Mouse (Mus musculus): Measurements from ENCODE around the gene Syngr1.

Syngr1 gene

GRCm38 (mm10) chr15:80145397-80145796 lies 54.3 kb downstream of the Syngr1 start:
- CTCF ChIA-PET, result no interaction called here

GRCm38 (mm10) chr15:80146153-80146552 lies 55.0 kb downstream of the Syngr1 start:
- CTCF ChIA-PET, result no interaction called here

GRCm38 (mm10) chr15:80147090-80147489 lies 56.0 kb downstream of the Syngr1 start:
- CTCF ChIA-PET, result no interaction called here

- CTCF ChIA-PET, result no interaction called here
These were observed 56.4 kb downstream of the Syngr1 start for GRCm38 (mm10) chr15:80147511-80147910.

- CTCF ChIA-PET, result interaction anchor here (0.7 kb wide), 1 partner anchor 67 kb away, joined by 4 read pairs; no protein-coding TSS in a partner anchor
These were observed 57.4 kb downstream of the Syngr1 start for GRCm38 (mm10) chr15:80148565-80148964.

- CTCF ChIA-PET, result no interaction called here
These were observed 58.4 kb downstream of the Syngr1 start for GRCm38 (mm10) chr15:80149517-80149916.

GRCm38 (mm10) chr15:80152663-80153062 lies 61.5 kb downstream of the Syngr1 start:
- CTCF ChIA-PET, result interaction anchor here (0.6 to 0.8 kb wide), 2 partner anchors 22 to 32 kb away, joined by 3 to 5 read pairs; no protein-coding TSS in a partner anchor

GRCm38 (mm10) chr15:80153757-80154156 lies 62.6 kb downstream of the Syngr1 start:
- CTCF ChIA-PET, result no interaction called here

- CTCF ChIA-PET, result no interaction called here
These were observed 64.6 kb downstream of the Syngr1 start for GRCm38 (mm10) chr15:80155707-80156106.

GRCm38 (mm10) chr15:80157197-80157943 lies 66.2 kb downstream of the Syngr1 start:
- CTCF ChIA-PET, result no interaction called here

GRCm38 (mm10) chr15:80158001-80158706 lies 67.0 kb downstream of the Syngr1 start:
- CTCF ChIA-PET, result interaction anchor here (0.6 kb wide), 1 partner anchor 606 kb away, joined by 3 read pairs; no protein-coding TSS in a partner anchor

GRCm38 (mm10) chr15:80158707-80159090 lies 67.6 kb downstream of the Syngr1 start:
- CTCF ChIA-PET, result interaction anchor here (0.6 kb wide), 1 partner anchor 606 kb away, joined by 3 read pairs; no protein-coding TSS in a partner anchor

- CTCF ChIA-PET, result no interaction called here
These were observed 68.3 kb downstream of the Syngr1 start for GRCm38 (mm10) chr15:80159286-80159901.

- CTCF ChIA-PET, result no interaction called here
These were observed 69.1 kb downstream of the Syngr1 start for GRCm38 (mm10) chr15:80160223-80160622.

GRCm38 (mm10) chr15:80160726-80161125 lies 69.6 kb downstream of the Syngr1 start:
- CTCF ChIA-PET, result no interaction called here

GRCm38 (mm10) chr15:80161199-80161598 lies 70.1 kb downstream of the Syngr1 start:
- CTCF ChIA-PET, result no interaction called here

- CTCF ChIA-PET, result no interaction called here
These were observed 71.3 kb downstream of the Syngr1 start for GRCm38 (mm10) chr15:80162401-80162964.

GRCm38 (mm10) chr15:80163274-80163673 lies 72.1 kb downstream of the Syngr1 start:
- CTCF ChIA-PET, result no interaction called here

- CTCF ChIA-PET, result no interaction called here
These were observed 72.6 kb downstream of the Syngr1 start for GRCm38 (mm10) chr15:80163716-80164115.

- CTCF ChIA-PET, result no interaction called here
These were observed 74.3 kb downstream of the Syngr1 start for GRCm38 (mm10) chr15:80165396-80165795.

Measured in spleen, embryonic (tissue).